Mouse (Mus musculus): ENCODE results near the gene Cdk13. TPM values are rescaled to one million over a fixed set of nuclear protein-coding genes. Genes with fewer than 3 reads are reported as not detected.

Gene Cdk13
- polyA plus RNA-seq, 1 experiment, result 46.5 TPM

GRCm38 (mm10) chr13:17671122-17671521 is 133.8 kb downstream of the Cdk13 start:
- Histone ChIP-seq H3K27ac (ENCODE audit: insufficient read depth, low read depth, low read length) (no peak overlapping the region), H3K4me3 (ENCODE audit: insufficient read depth, low read length) (no peak overlapping the region), H3K4me1 (ENCODE audit: control insufficient read depth, insufficient read depth, low read length) (no peaks in the 10 kb centered on the region)
- TF ChIP-seq CTCF (IDR thresholded peaks at IDR 0.05; ENCODE audit: low read depth, low read length) (no peak), POLR2A (IDR thresholded peaks at IDR 0.05; ENCODE audit: borderline replicate concordance, low read depth, low read length) (no peak)

DNA sequence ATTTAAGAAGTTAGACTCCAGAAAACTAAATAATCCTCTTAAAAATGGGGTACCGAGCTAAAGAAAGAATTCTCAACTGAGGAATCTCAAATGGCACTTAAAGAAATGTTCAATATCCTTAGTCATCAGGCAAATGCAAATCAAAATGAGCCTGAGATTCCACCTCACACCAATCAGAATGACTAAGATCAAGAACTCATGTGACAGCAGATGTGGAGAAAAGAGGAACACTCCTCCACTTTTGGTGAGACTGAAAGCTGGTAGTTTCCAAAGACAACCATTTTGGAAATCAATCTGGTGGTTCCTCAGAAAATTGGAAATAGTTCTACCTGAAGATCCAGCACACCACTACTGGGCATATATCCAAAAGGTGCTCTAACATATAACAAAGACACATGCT is 137.5 kb downstream of the Cdk13 start:
- H3K4me3 ChIP-seq (ENCODE audit: insufficient read depth, low read length), result no peak overlapping the region
- H3K27ac ChIP-seq (ENCODE audit: insufficient read depth, low read depth, low read length), result no peak overlapping the region
- TF ChIP-seq POLR2A (IDR thresholded peaks at IDR 0.05; ENCODE audit: borderline replicate concordance, low read depth, low read length) (no peak), CTCF (IDR thresholded peaks at IDR 0.05; ENCODE audit: low read depth, low read length) (no peak)
- H3K4me1 ChIP-seq (ENCODE audit: control insufficient read depth, insufficient read depth, low read length), result no peaks in the 10 kb centered on the region

Other genes with a start within 250 kb of the Cdk13 start
- 42.6 and 46.3 TPM in 2 replicates for gene Mplkip, start 109.9 kb downstream of the Cdk13 start, polyA plus RNA-seq (2012; ENCODE audit: insufficient read depth, insufficient read length, missing spikeins)
- 2.4 and 3.0 TPM in 2 replicates for gene Sugct, start 109.5 kb downstream of the Cdk13 start, polyA plus RNA-seq (2012; ENCODE audit: insufficient read depth, insufficient read length, missing spikeins)
- gene Rala, start 139.1 kb upstream of the Cdk13 start, polyA plus RNA-seq (2012; ENCODE audit: insufficient read depth, insufficient read length, missing spikeins), result 64.5 and 72.6 TPM in 2 replicates
- 15.7 and 18.3 TPM in 2 replicates for gene Yae1d1, start 188.3 kb upstream of the Cdk13 start, polyA plus RNA-seq (2012; ENCODE audit: insufficient read depth, insufficient read length, missing spikeins)